Mouse (Mus musculus) cerebellum, adult 2 months (tissue): ENCODE data around the gene A730046J19Rik. TPM values are rescaled to one million over a fixed set of nuclear protein-coding genes. Genes with fewer than 3 reads are reported as not detected.

Experiments
- DNase-seq, 2 experiments: peaks; one replicate each; pipeline ENCODE4 v3.0.0; 2021
- H3K27ac ChIP-seq: fragments of 200-500 bp; 2 replicates; pipeline ENCODE4 v1.5.1; 2012; ENCODE audit warnings: low read length, control low read depth, inconsistent platforms; ENCODE audit not compliant: insufficient read depth
- H3K27me3 ChIP-seq: fragments of 200-500 bp; 2 replicates; pipeline ENCODE4 v1.6.1; 2012; ENCODE audit warnings: inconsistent platforms, mild to moderate bottlenecking, low read length, moderate library complexity; ENCODE audit not compliant: control insufficient read depth, insufficient read depth
- H3K4me1 ChIP-seq: fragments of 200-500 bp; 2 replicates; pipeline ENCODE4 v1.6.1; 2011; ENCODE audit warnings: low read length; ENCODE audit not compliant: control insufficient read depth, insufficient read depth
- H3K4me3 ChIP-seq: fragments of 200-500 bp; replicated peaks from 2 replicates; pipeline ENCODE3; 2011; ENCODE audit warnings: mild to moderate bottlenecking, low read depth, low read length, control low read depth; ENCODE audit not compliant: insufficient read depth
- CTCF ChIP-seq: fragments of 200-500 bp; IDR thresholded peaks from 2 replicates; pipeline ENCODE4 v1.5.1; 2011; ENCODE audit warnings: low read depth, mild to moderate bottlenecking, control low read depth, low read length, moderate library complexity, borderline replicate concordance; ENCODE audit not compliant: insufficient read depth
- POLR2A ChIP-seq: fragments of 200-500 bp; IDR thresholded peaks from 2 replicates; pipeline ENCODE4 v1.6.1; 2011; ENCODE audit warnings: low read length, control low read depth, borderline replicate concordance; ENCODE audit not compliant: insufficient read depth
- WGBS: fragments of 180-500 bp; shearing (Covaris S2); methylation state at CpG from one replicate; pipeline ENCODE4 v1.1.7; 2018; 5-methylcytosine and 5-hydroxymethylcytosine counted together
- polyA plus RNA-seq: library from polyadenylated mRNA; depleted of rRNA; stranded (reverse); fragments of >200 nt; gene quantifications from 2 replicates; pipeline ENCODE4 v1.2.3, GENCODE M21; 2012; rRNA removed

A730046J19Rik gene
- 0.19 and 0.25 TPM in 2 replicates for polyA plus RNA-seq

DNA sequence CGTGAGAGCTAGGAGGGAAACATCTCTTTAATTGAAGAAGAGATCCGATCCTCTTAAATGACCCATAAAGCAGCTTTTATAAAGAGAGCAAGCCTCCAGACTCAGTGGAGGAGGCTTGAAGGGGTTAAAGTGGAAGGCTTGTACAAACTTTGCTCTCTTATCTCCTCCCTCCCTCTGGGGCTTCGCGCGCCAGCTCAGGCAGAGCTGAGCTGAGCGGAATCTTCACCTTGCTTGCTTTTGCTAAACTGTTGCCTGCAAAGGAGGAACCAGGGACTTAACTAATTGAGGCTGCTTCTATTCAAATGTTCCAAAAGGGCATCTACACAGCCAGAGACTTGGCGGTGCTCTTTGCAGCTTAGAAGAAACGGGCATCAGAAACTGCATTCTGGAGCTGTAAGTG is at the start of gene A730046J19Rik:
A730046J19Rik (plus strand) TSS at position 173 of the 400 bp plus-strand sequence.
- DNase-seq, result no peak
- H3K27ac ChIP-seq, result no peak within 1 kb of the TSS
- 12% methylated on average over 8 of the region's 8 CpGs for WGBS
- no peak within 1 kb of the TSS for H3K4me3 ChIP-seq
- H3K27me3 ChIP-seq, result no peaks in the 10 kb centered on the region
- H3K4me1 ChIP-seq, result no peaks in the 10 kb centered on the region
- TF ChIP-seq POLR2A, result no peak
- no peak for TF ChIP-seq CTCF

DNA sequence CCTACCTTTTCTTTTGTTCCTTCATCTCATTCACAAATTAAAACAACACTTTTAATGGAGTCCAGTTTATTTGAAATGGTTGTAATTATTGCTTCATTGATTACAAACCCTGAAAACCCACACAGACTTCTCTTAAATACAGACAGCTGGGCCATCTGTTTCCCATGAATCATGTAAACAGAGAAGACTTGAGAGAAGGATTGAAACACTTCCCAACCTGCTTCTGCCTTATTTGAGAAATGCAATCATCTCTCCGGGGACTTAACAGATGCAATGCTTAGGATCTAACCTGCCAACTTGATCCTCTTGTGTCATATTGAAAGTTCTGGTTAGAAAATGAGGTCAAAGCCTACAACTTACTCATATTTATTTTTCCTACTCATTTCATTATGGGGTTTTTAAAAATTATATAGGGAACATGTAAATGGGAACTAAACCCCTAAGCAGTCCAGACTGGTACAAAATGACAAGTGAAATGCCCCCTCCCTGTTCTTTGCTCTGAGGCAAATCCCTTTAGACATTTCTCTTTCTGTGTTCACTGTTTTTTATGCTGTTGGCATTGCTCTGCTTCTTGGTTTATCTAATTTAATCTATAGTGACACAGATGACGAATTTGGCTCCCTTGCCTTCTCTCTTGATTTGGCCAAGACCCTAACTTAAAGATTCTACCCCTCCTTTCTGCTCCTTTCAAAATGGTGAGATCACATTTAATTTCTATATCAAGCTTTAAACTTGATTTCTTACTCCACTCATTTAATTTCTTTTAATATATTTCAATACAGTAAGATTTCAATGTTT is 48.7 kb upstream of the A730046J19Rik start:
- TF ChIP-seq CTCF (no peak), POLR2A (no peak)

DNA sequence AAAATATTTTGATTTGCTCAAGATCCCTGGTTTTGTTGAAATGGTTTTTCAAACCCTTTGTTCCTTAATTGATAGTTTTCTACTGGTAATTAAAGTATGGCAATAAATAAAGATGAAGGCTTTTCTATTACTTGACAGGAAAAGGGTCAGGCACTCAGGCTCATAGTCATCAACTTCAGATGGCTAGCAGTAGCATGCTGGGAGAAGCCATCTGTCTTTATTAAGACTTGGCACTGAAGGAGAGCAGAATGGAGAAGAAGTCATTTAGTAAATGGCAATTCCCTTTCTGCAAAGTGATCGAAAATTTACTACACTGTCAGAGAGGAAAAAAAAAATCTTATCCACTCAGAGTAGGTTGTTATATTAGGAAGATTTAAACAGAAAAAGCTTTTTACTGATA is 17.2 kb upstream of the A730046J19Rik start:
- TF ChIP-seq CTCF, result no peak
- TF ChIP-seq POLR2A, result no peak
- Histone ChIP-seq H3K27me3 (no peaks in the 10 kb centered on the region), H3K4me3 (no peak overlapping the region), H3K27ac (no peak overlapping the region), H3K4me1 (no peaks in the 10 kb centered on the region)
- DNase-seq, result peak in 1 of 2 experiments; percentile 45
- 11% methylated on average over 1 of the region's 1 CpGs for WGBS

More for the DNA sequence above, 48.7 kb upstream of the A730046J19Rik start:
- H3K4me1 ChIP-seq, result no peaks in the 10 kb centered on the region
- WGBS, result 23% methylated on average over 2 of the region's 2 CpGs
- H3K27ac ChIP-seq, result no peak overlapping the region
- DNase-seq, result no peak
- H3K27me3 ChIP-seq, result no peaks in the 10 kb centered on the region
- no peak overlapping the region for H3K4me3 ChIP-seq

DNA sequence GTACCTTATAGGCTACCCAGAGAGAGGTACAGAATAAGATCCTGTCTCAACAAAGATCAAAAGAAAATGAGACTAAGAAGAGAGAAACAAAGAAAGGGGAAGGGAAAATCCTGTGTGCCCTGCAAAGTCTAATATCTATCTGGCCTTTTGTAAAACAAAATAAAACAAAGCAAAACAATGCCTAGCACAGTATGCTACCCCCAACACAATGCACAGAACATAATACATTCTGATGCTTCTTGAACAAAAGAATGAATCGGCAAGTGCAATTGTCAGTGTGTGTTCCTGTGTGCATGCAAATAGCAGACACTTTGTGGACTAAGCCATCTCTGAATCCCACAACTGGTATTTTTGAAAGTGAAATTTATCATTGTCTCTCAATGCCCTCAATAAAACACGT is 3.5 kb upstream of the A730046J19Rik start:
- H3K4me3 ChIP-seq, result no peak overlapping the region
- H3K4me1 ChIP-seq, result no peaks in the 10 kb centered on the region
- no peak overlapping the region for H3K27ac ChIP-seq
- TF ChIP-seq CTCF (no peak), POLR2A (no peak)
- no peaks in the 10 kb centered on the region for H3K27me3 ChIP-seq
- WGBS, result 55% methylated on average over 2 of the region's 2 CpGs
- no peak for DNase-seq

DNA sequence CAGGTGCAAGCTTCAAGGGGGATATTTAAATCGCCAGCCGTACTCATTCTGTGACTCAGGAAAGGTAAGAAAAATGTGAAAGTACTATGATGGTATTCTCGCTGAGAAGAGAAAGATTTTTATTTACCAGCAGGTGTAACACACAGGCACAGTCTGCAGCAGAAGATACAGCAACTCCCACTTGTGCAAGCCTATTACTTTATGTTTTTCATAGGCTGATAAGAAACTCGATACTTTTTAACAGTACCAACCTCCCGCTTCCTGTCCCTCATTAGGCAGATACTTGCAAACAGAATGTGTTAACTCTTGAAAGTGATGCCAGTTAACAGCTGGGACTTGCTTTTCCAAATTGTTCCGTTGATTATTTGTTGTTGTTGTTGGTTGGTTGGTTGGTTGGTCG is 616 bp downstream of the A730046J19Rik start:
- no peaks in the 10 kb centered on the region for H3K27me3 ChIP-seq
- no peak for TF ChIP-seq POLR2A
- TF ChIP-seq CTCF, result no peak
- no peak for DNase-seq
- no peaks in the 10 kb centered on the region for H3K4me1 ChIP-seq
- WGBS, result 21% methylated on average over 7 of the region's 7 CpGs
- H3K27ac ChIP-seq, result no peak overlapping the region
- no peak overlapping the region for H3K4me3 ChIP-seq

DNA sequence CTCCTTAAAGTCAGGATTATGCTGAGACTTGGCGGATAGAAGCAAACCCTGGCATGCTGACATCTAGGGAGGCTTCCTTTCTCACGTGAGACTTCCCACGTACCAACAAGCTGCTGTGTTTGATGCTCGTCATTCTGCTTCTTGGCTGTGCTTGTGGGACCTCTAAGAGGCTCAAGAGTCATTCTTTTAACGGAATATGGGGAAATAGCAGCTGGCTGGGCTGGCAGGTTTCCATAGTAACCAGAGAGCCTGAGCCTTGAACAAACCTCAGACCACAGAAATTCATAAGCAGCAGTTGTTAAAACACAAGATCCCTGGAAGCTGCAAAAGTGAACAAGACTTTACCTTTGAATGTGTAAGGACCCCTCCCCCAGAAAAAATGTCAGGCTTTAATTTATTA is 9.4 kb downstream of the A730046J19Rik start:
- Histone ChIP-seq H3K27ac (no peak overlapping the region), H3K4me3 (no peak overlapping the region), H3K27me3 (no peaks in the 10 kb centered on the region), H3K4me1 (no peaks in the 10 kb centered on the region)
- WGBS, result 25% methylated on average over 5 of the region's 5 CpGs
- DNase-seq, result no peak
- TF ChIP-seq POLR2A (no peak), CTCF (no peak)

Other genes with a start within 250 kb of the A730046J19Rik start
- gene Dcx, start 220.4 kb upstream of the A730046J19Rik start, polyA plus RNA-seq, result 2.5 and 2.8 TPM in 2 replicates
- 12.9 and 14.6 TPM in 2 replicates for gene Alg13, start 164.1 kb downstream of the A730046J19Rik start, polyA plus RNA-seq